Mouse (Mus musculus) lung, embryonic 14.5 days (tissue): ENCODE data around the gene Ephb2. TPM values are rescaled to one million over a fixed set of nuclear protein-coding genes. Genes with fewer than 3 reads are reported as not detected.

Source experiments
- ATAC-seq: fragments of 200-750 bp; cut with Nextera tagmentation; 2 replicates; pipeline ENCODE4 v1.8.0; 2017; ENCODE audit warnings: mild to moderate bottlenecking, moderate TSS enrichment, moderate library complexity; ENCODE audit not compliant: insufficient read depth
- DNase-seq: peaks from one replicate; pipeline ENCODE4 v3.0.0-alpha.2; 2015
- H3K27ac ChIP-seq: fragments of 300-500 bp; sonication (generic); 2 replicates; pipeline ENCODE4 v1.5.1; 2014; ENCODE audit warnings: low read depth, mild to moderate bottlenecking, moderate library complexity
- H3K27me3 ChIP-seq: fragments of 300-500 bp; sonication (generic); 2 replicates; pipeline ENCODE4 v1.6.1; 2014; ENCODE audit warnings: low read length, control low read depth; ENCODE audit not compliant: insufficient read depth
- H3K36me3 ChIP-seq: fragments of 300-500 bp; sonication (generic); 2 replicates; pipeline ENCODE4 v1.6.1; 2014; ENCODE audit warnings: control low read depth; ENCODE audit not compliant: insufficient read depth
- H3K4me1 ChIP-seq: fragments of 300-500 bp; sonication (generic); 2 replicates; pipeline ENCODE4 v1.6.1; 2014; ENCODE audit warnings: antibody characterized with exemption, control low read depth; ENCODE audit not compliant: insufficient read depth
- H3K4me2 ChIP-seq: fragments of 300-500 bp; sonication (generic); 2 replicates; pipeline ENCODE4 v1.6.1; 2014; ENCODE audit warnings: mild to moderate bottlenecking
- H3K4me3 ChIP-seq: fragments of 300-500 bp; sonication (generic); 2 replicates; pipeline ENCODE4 v1.5.1; 2014; ENCODE audit warnings: low read depth, low read length
- H3K9ac ChIP-seq: fragments of 300-500 bp; sonication (generic); 2 replicates; pipeline ENCODE4 v1.6.1; 2014
- H3K9me3 ChIP-seq: fragments of 300-500 bp; sonication (generic); 2 replicates; pipeline ENCODE4 v1.6.1; 2016; ENCODE audit warnings: low read depth, low read length, control low read depth
- CTCF ChIP-seq: IDR thresholded peaks from 2 replicates; pipeline ENCODE4 v1.5.1; 2016; ENCODE audit warnings: antibody characterized with exemption, low read depth
- WGBS: fragments of 180-500 bp; shearing (Covaris S2); extraction: QIAGEN DNeasy Blood & Tissue Kit; methylation state at CpG from one replicate; pipeline ENCODE4 v1.1.7; 2014; 5-methylcytosine and 5-hydroxymethylcytosine counted together
- polyA plus RNA-seq: library from polyadenylated mRNA; unstranded; fragments of >200 nt; fragmentation: Nextera tagmentation; extraction: Ambion mirVana; gene quantifications from 2 replicates; pipeline ENCODE4 v1.2.1, GENCODE M21; 2014

Gene Ephb2
- polyA plus RNA-seq, 1 experiment from 2014 or later, result 8.5 TPM

GRCm38 (mm10) chr4:136815364-136815763 is 20.4 kb downstream of the Ephb2 start:
- Histone ChIP-seq H3K9ac (no peak overlapping the region), H3K4me1 (peaks cover 10% of the 10 kb centered on the region), H3K36me3 (no peaks in the 10 kb centered on the region), H3K27ac (no peak overlapping the region), H3K4me2 (no peak overlapping the region), H3K9me3 (no peaks in the 10 kb centered on the region), H3K27me3 (no peaks in the 10 kb centered on the region), H3K4me3 (no peak overlapping the region)
- DNase-seq, result no peak
- TF ChIP-seq CTCF, result peak; percentile 67
- WGBS, result 59% methylated on average over 5 of the region's 5 CpGs
- no peak for ATAC-seq

- H3K4me1 ChIP-seq, result peaks cover 17% of the 10 kb centered on the region
- 59% methylated on average over 4 of the region's 4 CpGs for WGBS
- no peak overlapping the region for H3K9ac ChIP-seq
Measured at GRCm38 (mm10) chr4:136812543-136812942, 23.2 kb downstream of the Ephb2 start.

DNA sequence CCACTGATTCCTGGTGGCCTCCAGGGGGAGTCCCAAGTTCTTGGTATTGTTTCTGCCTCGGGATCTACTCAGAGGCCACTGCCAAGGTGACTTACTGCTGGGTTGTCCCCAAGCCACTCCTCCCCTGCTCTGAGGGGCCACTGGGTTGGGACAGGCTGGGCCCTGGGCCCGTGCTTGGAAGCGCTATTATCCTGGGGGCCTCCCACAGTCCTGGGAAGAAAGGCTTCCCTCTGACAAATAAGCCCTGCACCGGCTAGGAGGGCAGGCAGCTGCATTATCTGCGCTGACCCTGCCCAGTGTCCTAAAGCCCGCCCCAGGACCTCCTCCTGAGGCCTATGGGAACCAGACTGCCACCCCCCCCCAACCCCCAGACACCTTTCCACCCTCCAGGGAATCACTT is 24.2 kb downstream of the Ephb2 start:
- no peak overlapping the region for H3K4me2 ChIP-seq
- no peak for ATAC-seq
- no peaks in the 10 kb centered on the region for H3K27me3 ChIP-seq
- H3K4me3 ChIP-seq, result no peak overlapping the region
- DNase-seq, result no peak
- H3K9me3 ChIP-seq, result no peaks in the 10 kb centered on the region
- no peak overlapping the region for H3K27ac ChIP-seq
- no peak overlapping the region for H3K9ac ChIP-seq
- no peak for TF ChIP-seq CTCF
- H3K4me1 ChIP-seq, result peaks cover 13% of the 10 kb centered on the region
- WGBS, result 38% methylated on average over 6 of the region's 6 CpGs
- no peaks in the 10 kb centered on the region for H3K36me3 ChIP-seq

More at GRCm38 (mm10) chr4:136812543-136812942, 23.2 kb downstream of the Ephb2 start:
- H3K9me3 ChIP-seq, result no peaks in the 10 kb centered on the region
- H3K4me3 ChIP-seq, result no peak overlapping the region
- H3K4me2 ChIP-seq, result no peak overlapping the region
- no peaks in the 10 kb centered on the region for H3K36me3 ChIP-seq
- no peak for TF ChIP-seq CTCF
- ATAC-seq (no peak), DNase-seq (no peak)
- no peak overlapping the region for H3K27ac ChIP-seq
- no peaks in the 10 kb centered on the region for H3K27me3 ChIP-seq

DNA sequence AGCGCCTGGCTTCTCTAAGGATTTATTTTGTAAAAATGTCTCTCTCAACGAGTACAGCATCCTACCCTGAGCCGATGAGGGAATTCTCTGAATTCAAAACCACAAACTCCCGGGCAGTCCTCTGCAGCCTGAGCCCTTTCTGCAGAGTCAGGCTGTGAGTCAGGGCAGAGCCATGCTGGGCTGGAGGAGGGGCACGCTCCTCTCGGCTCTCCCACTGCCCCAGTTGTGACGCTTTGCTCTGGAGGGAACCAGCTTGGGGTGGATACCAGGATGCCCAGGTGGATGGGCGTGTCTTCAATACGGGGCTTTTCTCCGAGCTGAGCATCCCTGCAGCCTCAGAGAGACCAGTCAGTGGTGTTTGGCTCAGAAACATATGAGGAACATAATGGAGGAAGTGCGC is 27.3 kb downstream of the Ephb2 start:
- 36% methylated on average over 11 of the region's 11 CpGs for WGBS
- ATAC-seq (no peak), DNase-seq (no peak)
- no peaks in the 10 kb centered on the region for H3K9me3 ChIP-seq
- no peak overlapping the region for H3K27ac ChIP-seq
- TF ChIP-seq CTCF, result no peak
- peaks cover 3% of the 10 kb centered on the region; the same call in 1 of the 2 replicates for H3K27me3 ChIP-seq
- no peaks in the 10 kb centered on the region for H3K36me3 ChIP-seq
- peaks cover 20% of the 10 kb centered on the region for H3K4me1 ChIP-seq
- H3K4me2 ChIP-seq, result no peak overlapping the region
- H3K4me3 ChIP-seq, result no peak overlapping the region
- H3K9ac ChIP-seq, result no peak overlapping the region; the same call in 1 of the 2 replicates

- Histone ChIP-seq H3K4me1 (peaks cover 24% of the 10 kb centered on the region), H3K4me3 (no peak overlapping the region), H3K4me2 (no peak overlapping the region), H3K9me3 (no peaks in the 10 kb centered on the region), H3K9ac (no peak overlapping the region; the same call in 1 of the 2 replicates), H3K27ac (no peak overlapping the region), H3K27me3 (peaks cover 3% of the 10 kb centered on the region; the same call in 1 of the 2 replicates), H3K36me3 (no peaks in the 10 kb centered on the region)
- WGBS, result 65% methylated on average over 11 of the region's 11 CpGs
- no peak for TF ChIP-seq CTCF
- no peak for ATAC-seq
- DNase-seq, result no peak
Measured at GRCm38 (mm10) chr4:136807448-136808009, 28.3 kb downstream of the Ephb2 start.

DNA sequence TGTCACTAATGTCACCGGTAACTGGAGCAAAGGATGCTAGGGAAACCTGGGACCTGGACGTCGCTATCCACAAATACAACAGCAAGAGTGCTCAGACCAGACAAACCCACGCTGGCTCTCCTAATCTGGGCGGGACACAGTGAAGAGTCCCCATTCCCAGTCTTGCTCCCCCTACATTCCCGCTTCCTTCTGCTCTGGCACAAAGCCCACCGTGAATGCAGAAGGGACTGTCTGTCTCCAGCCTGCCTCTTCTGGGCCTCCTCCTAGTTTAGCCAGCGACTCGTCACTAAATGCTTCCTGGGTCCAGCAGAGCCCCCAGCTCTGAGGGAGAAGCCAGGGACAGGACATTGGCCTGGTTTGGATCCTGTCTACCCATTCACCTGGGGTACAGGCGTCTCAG is 29.5 kb downstream of the Ephb2 start:
- TF ChIP-seq CTCF, result no peak
- DNase-seq, result peak; percentile 76
- Histone ChIP-seq H3K4me2 (no peak overlapping the region), H3K9ac (peak overlapping the region; percentile 16; the same call in 1 of the 2 replicates), H3K4me1 (peaks cover 27% of the 10 kb centered on the region), H3K27ac (peak overlapping the region; percentile 24; the same call in 1 of the 2 replicates), H3K36me3 (no peaks in the 10 kb centered on the region), H3K9me3 (no peaks in the 10 kb centered on the region), H3K27me3 (peaks cover 3% of the 10 kb centered on the region; the same call in 1 of the 2 replicates), H3K4me3 (no peak overlapping the region)
- no peak; the same call in 1 of the 2 replicates for ATAC-seq
- 37% methylated on average over 10 of the region's 10 CpGs for WGBS

GRCm38 (mm10) chr4:136804343-136804742 is 31.4 kb downstream of the Ephb2 start:
- Histone ChIP-seq H3K27ac (no peak overlapping the region), H3K27me3 (peaks cover 3% of the 10 kb centered on the region; the same call in 1 of the 2 replicates), H3K4me3 (no peak overlapping the region), H3K9me3 (no peaks in the 10 kb centered on the region), H3K9ac (no peak overlapping the region), H3K4me1 (peaks cover 27% of the 10 kb centered on the region), H3K4me2 (no peak overlapping the region), H3K36me3 (no peaks in the 10 kb centered on the region)
- DNase-seq, result no peak
- no peak for ATAC-seq
- 84% methylated on average over 6 of the region's 6 CpGs for WGBS
- TF ChIP-seq CTCF, result no peak
